Mouse (Mus musculus): ENCODE data around the gene Ms4a15. TPM values are rescaled to one million over a fixed set of nuclear protein-coding genes. Genes with fewer than 3 reads are reported as not detected.

Ms4a15 gene
- polyA plus RNA-seq, 1 experiment from 2014 or later: not detected

- H3K36me3 ChIP-seq (ENCODE audit: control insufficient read depth, insufficient read depth, low read length): no peaks in the 10 kb centered on the region
- no peaks in the 10 kb centered on the region for H3K4me1 ChIP-seq (ENCODE audit: control insufficient read depth, insufficient read depth, low read length)
Observed at GRCm38 (mm10) chr19:10985889-10986288, 7.2 kb downstream of the Ms4a15 start.

DNA sequence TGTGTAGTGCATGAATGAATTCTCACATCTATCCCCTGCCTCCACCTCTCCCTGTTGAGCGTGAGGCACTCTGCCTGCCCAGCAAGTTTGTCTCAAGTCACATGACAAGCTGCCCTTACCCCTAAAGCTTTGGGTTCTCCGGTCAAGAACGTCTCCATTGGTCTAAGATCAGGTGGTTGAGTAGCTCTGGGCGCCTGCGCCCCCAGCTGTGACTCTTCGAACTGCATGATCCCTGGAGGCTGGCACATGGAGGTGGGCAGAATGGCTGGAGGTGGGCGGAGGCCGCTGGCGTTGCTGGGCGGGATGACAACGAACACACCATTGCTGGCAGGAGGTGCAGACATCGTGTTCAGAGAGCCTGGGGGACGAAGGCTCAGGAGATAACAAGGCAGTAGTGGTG lies 8.5 kb downstream of the Ms4a15 start:
- 82% methylated on average over 13 of the region's 13 CpGs for WGBS
- H3K9ac ChIP-seq (ENCODE audit: low read length): no peak overlapping the region
- no peak overlapping the region for H3K4me2 ChIP-seq
- H3K4me3 ChIP-seq (ENCODE audit: low read depth, low read length): no peak overlapping the region
- no peaks in the 10 kb centered on the region for H3K9me3 ChIP-seq (ENCODE audit: control insufficient read depth, low read length)
- H3K27ac ChIP-seq (ENCODE audit: low read depth, low read length): no peak overlapping the region
- no peaks in the 10 kb centered on the region for H3K36me3 ChIP-seq (ENCODE audit: control insufficient read depth, insufficient read depth, low read length)
- peaks cover 1% of the 10 kb centered on the region; the same call in 1 of the 2 replicates for H3K4me1 ChIP-seq (ENCODE audit: control insufficient read depth, insufficient read depth, low read length)
- DNase-seq (ENCODE audit: low spot score, missing footprints): no peak
- H3K27me3 ChIP-seq (ENCODE audit: control insufficient read depth, insufficient read depth, low read length): no peaks in the 10 kb centered on the region
- ATAC-seq (ENCODE audit: low FRiP score): no peak

More at GRCm38 (mm10) chr19:10985889-10986288, 7.2 kb downstream of the Ms4a15 start:
- Histone ChIP-seq H3K9ac (ENCODE audit: low read length) (no peak overlapping the region), H3K4me3 (ENCODE audit: low read depth, low read length) (no peak overlapping the region), H3K27me3 (ENCODE audit: control insufficient read depth, insufficient read depth, low read length) (no peaks in the 10 kb centered on the region), H3K4me2 (no peak overlapping the region), H3K27ac (ENCODE audit: low read depth, low read length) (no peak overlapping the region), H3K9me3 (ENCODE audit: control insufficient read depth, low read length) (no peaks in the 10 kb centered on the region)
- WGBS: 89% methylated on average over 4 of the region's 4 CpGs
- no peak for DNase-seq (ENCODE audit: low spot score, missing footprints)
- no peak for ATAC-seq (ENCODE audit: low FRiP score)

DNA sequence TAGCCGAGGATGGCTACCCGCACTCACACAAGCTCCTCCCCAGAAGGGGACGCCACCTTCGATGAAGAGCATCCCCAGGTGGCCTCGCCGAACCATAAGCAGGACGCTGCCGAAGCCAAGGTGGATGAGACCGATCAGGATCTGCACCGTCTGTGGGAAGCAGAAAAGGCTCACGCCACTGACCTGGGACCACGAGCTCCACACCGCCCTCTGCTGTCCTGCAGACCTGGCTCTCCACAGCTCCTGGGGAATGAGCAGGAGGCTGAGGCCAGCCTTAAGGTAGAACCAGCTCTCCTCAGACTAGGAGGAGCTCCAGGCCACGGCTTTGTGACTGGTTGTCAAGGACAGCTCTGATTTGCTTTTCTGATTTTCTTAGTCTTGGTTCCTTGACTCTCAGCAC lies 9.9 kb downstream of the Ms4a15 start:
- Histone ChIP-seq H3K4me3 (ENCODE audit: low read depth, low read length) (no peak overlapping the region), H3K27ac (ENCODE audit: low read depth, low read length) (no peak overlapping the region), H3K36me3 (ENCODE audit: control insufficient read depth, insufficient read depth, low read length) (no peaks in the 10 kb centered on the region), H3K9ac (ENCODE audit: low read length) (no peak overlapping the region), H3K4me1 (ENCODE audit: control insufficient read depth, insufficient read depth, low read length) (peaks cover 2% of the 10 kb centered on the region; the same call in 1 of the 2 replicates), H3K4me2 (peak overlapping the region; percentile 19; the same call in 1 of the 2 replicates), H3K9me3 (ENCODE audit: control insufficient read depth, low read length) (no peaks in the 10 kb centered on the region), H3K27me3 (ENCODE audit: control insufficient read depth, insufficient read depth, low read length) (no peaks in the 10 kb centered on the region)
- DNase-seq (ENCODE audit: low spot score, missing footprints): peak; percentile 90
- 25% methylated on average over 14 of the region's 14 CpGs for WGBS
- no peak for ATAC-seq (ENCODE audit: low FRiP score)

GRCm38 (mm10) chr19:10980210-10980609 lies 12.8 kb downstream of the Ms4a15 start:
- no peaks in the 10 kb centered on the region for H3K36me3 ChIP-seq (ENCODE audit: control insufficient read depth, insufficient read depth, low read length)
- H3K27me3 ChIP-seq (ENCODE audit: control insufficient read depth, insufficient read depth, low read length): no peaks in the 10 kb centered on the region
- no peak for DNase-seq (ENCODE audit: low spot score, missing footprints)
- 87% methylated on average over 5 of the region's 5 CpGs for WGBS
- H3K27ac ChIP-seq (ENCODE audit: low read depth, low read length): no peak overlapping the region
- peaks cover 2% of the 10 kb centered on the region; the same call in 1 of the 2 replicates for H3K4me1 ChIP-seq (ENCODE audit: control insufficient read depth, insufficient read depth, low read length)
- H3K9ac ChIP-seq (ENCODE audit: low read length): no peak overlapping the region
- no peak overlapping the region for H3K4me2 ChIP-seq
- ATAC-seq (ENCODE audit: low FRiP score): peak; percentile 15; the same call in 1 of the 2 replicates
- no peak overlapping the region for H3K4me3 ChIP-seq (ENCODE audit: low read depth, low read length)
- no peaks in the 10 kb centered on the region for H3K9me3 ChIP-seq (ENCODE audit: control insufficient read depth, low read length)

DNA sequence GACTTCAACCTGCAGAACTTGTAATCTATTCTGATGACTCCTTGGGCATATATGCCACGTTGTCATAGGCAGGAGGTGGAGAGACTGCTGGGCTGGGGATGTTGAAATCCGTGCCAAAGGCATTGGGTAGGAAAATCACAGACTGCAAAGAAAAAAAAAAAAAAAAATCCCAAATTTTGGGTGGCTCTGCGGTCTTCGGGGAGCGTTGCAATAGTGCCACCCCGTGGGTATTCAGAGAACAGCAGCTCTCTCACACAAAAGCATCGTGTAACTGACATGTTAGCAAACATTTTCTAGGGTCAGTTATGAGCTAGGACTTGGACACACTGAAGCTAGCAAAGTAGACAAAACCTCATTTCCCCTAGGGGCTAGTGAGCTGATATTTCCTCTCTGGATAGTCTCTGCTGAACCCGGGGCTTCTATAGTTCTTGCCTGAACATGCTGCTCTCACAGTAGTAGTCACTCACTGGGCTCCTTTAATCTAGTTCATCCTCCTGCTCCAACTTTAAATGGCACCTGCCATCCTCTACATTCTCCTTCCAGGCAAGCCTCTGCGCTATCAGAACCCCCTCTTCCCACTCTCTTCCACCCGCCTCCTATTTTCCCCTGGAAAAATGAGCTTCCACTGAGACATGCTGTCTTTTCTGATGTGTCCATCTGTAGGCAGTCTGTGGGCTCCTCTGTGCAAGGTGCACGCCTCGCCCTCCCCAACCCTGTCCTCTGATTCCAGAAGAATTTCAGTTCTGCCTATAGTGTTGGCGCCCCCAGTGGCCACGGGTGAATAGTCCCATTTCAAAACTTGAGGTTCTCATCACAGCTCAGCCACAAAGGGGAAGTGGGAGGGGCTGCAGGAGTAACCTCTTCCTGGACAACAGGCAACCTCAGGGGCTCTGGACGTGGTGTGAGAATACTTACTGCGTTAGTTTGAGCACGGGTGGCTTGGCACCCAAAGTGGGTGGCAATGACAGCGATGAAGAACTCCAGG lies 13.6 kb downstream of the Ms4a15 start:
- no peak overlapping the region; the same call in 1 of the 2 replicates for H3K9ac ChIP-seq (ENCODE audit: low read length)
- H3K9me3 ChIP-seq (ENCODE audit: control insufficient read depth, low read length): no peaks in the 10 kb centered on the region
- no peak overlapping the region for H3K4me3 ChIP-seq (ENCODE audit: low read depth, low read length)
- peak; percentile 70 for ATAC-seq (ENCODE audit: low FRiP score)
- 11% methylated on average over 18 of the region's 18 CpGs for WGBS
- no peak overlapping the region for H3K27ac ChIP-seq (ENCODE audit: low read depth, low read length)
- peak overlapping the region; percentile 12; the same call in 1 of the 2 replicates for H3K4me2 ChIP-seq
- H3K36me3 ChIP-seq (ENCODE audit: control insufficient read depth, insufficient read depth, low read length): no peaks in the 10 kb centered on the region
- peak; percentile 93 for DNase-seq (ENCODE audit: low spot score, missing footprints)
- peaks cover 2% of the 10 kb centered on the region; the same call in 1 of the 2 replicates for H3K4me1 ChIP-seq (ENCODE audit: control insufficient read depth, insufficient read depth, low read length)
- H3K27me3 ChIP-seq (ENCODE audit: control insufficient read depth, insufficient read depth, low read length): no peaks in the 10 kb centered on the region

DNA sequence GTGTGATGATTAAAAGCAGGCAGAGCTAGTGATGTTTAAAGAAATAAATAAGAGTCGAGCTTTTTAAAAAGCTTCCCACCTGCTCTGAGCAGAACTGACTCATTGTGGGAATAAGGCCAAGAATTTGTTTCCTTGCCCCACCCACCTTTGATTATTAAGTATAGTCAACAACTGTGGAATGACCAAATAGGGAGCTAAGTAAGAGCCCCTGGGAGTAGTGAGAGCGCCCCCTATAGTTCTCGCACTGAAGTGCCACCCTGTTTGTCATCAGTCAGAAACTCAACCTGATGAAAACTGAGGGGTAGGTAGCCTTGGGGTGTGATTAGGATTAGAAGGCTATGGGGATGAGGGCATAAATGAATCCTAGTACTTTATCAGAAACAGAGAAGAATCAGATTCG lies 16.7 kb downstream of the Ms4a15 start:
- Histone ChIP-seq H3K4me3 (ENCODE audit: low read depth, low read length) (no peak overlapping the region), H3K36me3 (ENCODE audit: control insufficient read depth, insufficient read depth, low read length) (no peaks in the 10 kb centered on the region), H3K4me2 (no peak overlapping the region), H3K27ac (ENCODE audit: low read depth, low read length) (no peak overlapping the region), H3K9ac (ENCODE audit: low read length) (no peak overlapping the region), H3K4me1 (ENCODE audit: control insufficient read depth, insufficient read depth, low read length) (peaks cover 2% of the 10 kb centered on the region; the same call in 1 of the 2 replicates), H3K9me3 (ENCODE audit: control insufficient read depth, low read length) (no peaks in the 10 kb centered on the region), H3K27me3 (ENCODE audit: control insufficient read depth, insufficient read depth, low read length) (no peaks in the 10 kb centered on the region)
- ATAC-seq (ENCODE audit: low FRiP score) (no peak), DNase-seq (ENCODE audit: low spot score, missing footprints) (no peak)
- WGBS: 61% methylated on average over 4 of the region's 4 CpGs

DNA sequence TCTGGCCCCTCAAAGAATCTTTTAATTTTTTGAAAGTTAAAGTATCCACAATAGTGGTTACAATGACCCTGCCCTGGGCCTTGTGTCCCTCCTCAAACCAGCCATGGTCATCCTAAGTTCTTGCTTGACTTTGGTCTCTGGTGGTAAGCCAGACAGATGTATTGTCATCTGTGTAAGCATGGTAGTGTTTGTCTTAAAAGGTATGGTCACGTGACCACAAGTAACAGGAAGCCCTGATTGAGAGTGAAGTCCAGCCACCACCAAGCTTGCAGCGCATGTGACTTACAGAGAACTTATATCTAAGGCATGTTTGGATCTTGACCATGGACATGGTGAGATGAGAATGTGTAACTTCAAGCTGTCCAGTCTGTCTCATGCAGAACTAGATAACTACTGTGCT lies 17.9 kb downstream of the Ms4a15 start:
- H3K36me3 ChIP-seq (ENCODE audit: control insufficient read depth, insufficient read depth, low read length): no peaks in the 10 kb centered on the region

GRCm38 (mm10) chr19:10974238-10974865 lies 18.7 kb downstream of the Ms4a15 start, which contains the start of gene Ms4a10:
Ms4a10 (minus strand) TSS chr19:10974670.
- Histone ChIP-seq H3K4me3 (ENCODE audit: low read depth, low read length) (no peak within 1 kb of the TSS), H3K9ac (ENCODE audit: low read length) (no peak within 1 kb of the TSS), H3K4me2 (no peak within 1 kb of the TSS), H3K27me3 (ENCODE audit: control insufficient read depth, insufficient read depth, low read length) (no peaks in the 10 kb centered on the region), H3K36me3 (ENCODE audit: control insufficient read depth, insufficient read depth, low read length) (no peaks in the 10 kb centered on the region), H3K4me1 (ENCODE audit: control insufficient read depth, insufficient read depth, low read length) (no peaks in the 10 kb centered on the region), H3K27ac (ENCODE audit: low read depth, low read length) (no peak within 1 kb of the TSS), H3K9me3 (ENCODE audit: control insufficient read depth, low read length) (no peaks in the 10 kb centered on the region)
- 67% methylated on average over 4 of the region's 4 CpGs for WGBS
- DNase-seq (ENCODE audit: low spot score, missing footprints): no peak
- no peak for ATAC-seq (ENCODE audit: low FRiP score)

More for the DNA sequence above, 17.9 kb downstream of the Ms4a15 start:
- ATAC-seq (ENCODE audit: low FRiP score) (no peak), DNase-seq (ENCODE audit: low spot score, missing footprints) (no peak)
- Histone ChIP-seq H3K4me2 (no peak overlapping the region), H3K27ac (ENCODE audit: low read depth, low read length) (no peak overlapping the region), H3K4me3 (ENCODE audit: low read depth, low read length) (no peak overlapping the region), H3K27me3 (ENCODE audit: control insufficient read depth, insufficient read depth, low read length) (no peaks in the 10 kb centered on the region), H3K9ac (ENCODE audit: low read length) (no peak overlapping the region), H3K9me3 (ENCODE audit: control insufficient read depth, low read length) (no peaks in the 10 kb centered on the region), H3K4me1 (ENCODE audit: control insufficient read depth, insufficient read depth, low read length) (peaks cover 2% of the 10 kb centered on the region; the same call in 1 of the 2 replicates)
- 84% methylated on average over 2 of the region's 2 CpGs for WGBS

DNA sequence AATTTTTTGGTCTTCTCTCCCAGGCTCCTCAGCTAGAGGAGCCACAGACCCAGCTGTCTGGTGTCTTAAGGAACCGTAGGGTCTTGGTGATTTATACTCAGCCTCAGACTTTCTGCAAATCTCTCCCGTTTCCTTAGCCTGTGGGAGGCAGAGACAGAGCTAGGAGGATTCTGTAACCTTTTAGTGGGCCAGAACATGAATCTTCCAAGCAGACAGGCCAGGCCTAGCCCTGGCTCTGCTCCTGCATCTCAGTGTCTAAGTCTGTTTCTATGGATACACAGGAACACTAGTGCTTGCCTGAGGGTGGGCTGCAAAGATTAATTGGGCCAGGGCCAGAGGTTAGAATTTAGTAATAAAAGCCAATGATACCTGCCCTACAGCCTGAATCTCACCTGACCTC lies 19.9 kb downstream of the Ms4a15 start:
- no peak for DNase-seq (ENCODE audit: low spot score, missing footprints)
- Histone ChIP-seq H3K4me1 (ENCODE audit: control insufficient read depth, insufficient read depth, low read length) (no peaks in the 10 kb centered on the region), H3K9ac (ENCODE audit: low read length) (no peak overlapping the region), H3K4me2 (no peak overlapping the region), H3K9me3 (ENCODE audit: control insufficient read depth, low read length) (no peaks in the 10 kb centered on the region), H3K27me3 (ENCODE audit: control insufficient read depth, insufficient read depth, low read length) (no peaks in the 10 kb centered on the region), H3K27ac (ENCODE audit: low read depth, low read length) (no peak overlapping the region), H3K36me3 (ENCODE audit: control insufficient read depth, insufficient read depth, low read length) (no peaks in the 10 kb centered on the region), H3K4me3 (ENCODE audit: low read depth, low read length) (no peak overlapping the region)
- 67% methylated on average over 2 of the region's 2 CpGs for WGBS
- ATAC-seq (ENCODE audit: low FRiP score): no peak
